Mouse (Mus musculus): Measurements from ENCODE around the gene Abhd5.
"Not testable (repeated sequence)": the region's sequence is repeated elsewhere in the genome, so short reads cannot be mapped to it uniquely, and the experiment has no call there.

The Abhd5 gene

DNA sequence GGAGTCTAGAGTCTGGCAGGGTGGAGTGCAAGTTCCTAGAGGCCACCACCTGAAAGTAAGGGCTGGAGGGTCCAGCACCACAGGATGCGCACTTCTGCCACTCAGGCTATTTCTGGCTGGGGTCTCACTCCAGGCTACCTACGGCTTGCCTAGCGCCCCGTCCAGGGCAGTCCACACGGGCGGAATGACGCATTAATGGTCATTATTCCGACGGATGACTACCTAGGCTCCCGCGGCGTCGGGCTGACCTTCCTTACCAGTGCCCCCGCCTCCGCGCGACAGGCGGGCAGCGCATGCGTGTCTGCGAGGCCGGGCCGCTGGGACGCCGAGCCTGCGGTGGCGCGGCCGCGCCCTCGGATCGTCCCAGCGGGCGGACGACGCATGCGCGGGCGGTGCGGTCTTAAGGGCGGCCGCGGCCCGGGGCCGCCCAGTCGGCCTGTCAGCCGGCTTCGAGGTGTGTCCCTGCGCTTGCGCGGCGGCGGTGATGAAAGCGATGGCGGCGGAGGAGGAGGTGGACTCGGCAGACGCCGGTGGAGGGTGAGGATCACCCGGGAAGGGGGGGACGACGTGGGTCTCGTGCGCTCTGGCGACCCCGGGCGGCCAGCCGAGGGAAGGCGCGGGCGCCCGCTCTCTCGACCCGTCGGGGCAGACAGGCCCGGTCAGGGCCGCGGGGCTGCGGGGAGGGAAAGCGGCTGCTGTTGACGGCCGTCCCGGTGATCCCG is at the start of gene Abhd5:
Abhd5 (plus strand) TSS at position 306 of the 722 bp plus-strand sequence.
- DNase-seq (ENCODE audit: low spot score in 2 of 2), result peak; percentile 87 to 88

DNA sequence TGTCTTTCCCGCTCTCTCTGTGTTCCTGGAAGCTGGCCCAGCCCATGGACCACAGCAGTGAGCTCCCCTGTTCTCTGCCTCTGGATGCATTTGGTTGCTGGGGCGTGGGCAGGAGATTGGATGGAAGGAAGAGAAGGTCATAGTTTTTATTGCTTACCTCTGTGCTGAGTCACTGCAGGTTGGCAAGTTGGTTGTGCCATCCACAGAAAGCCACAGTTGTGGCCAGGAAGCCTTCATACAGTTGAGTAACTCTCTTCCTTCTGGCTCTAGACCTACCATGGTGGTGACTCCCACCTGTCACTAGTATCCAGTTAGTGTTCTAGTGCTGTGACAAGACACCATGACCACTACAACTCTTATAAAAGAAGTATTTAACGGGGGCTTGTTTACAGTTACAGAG is 46.1 kb upstream of the Abhd5 start:
- DNase-seq (ENCODE audit: low spot score in 2 of 2), result no peak

DNA sequence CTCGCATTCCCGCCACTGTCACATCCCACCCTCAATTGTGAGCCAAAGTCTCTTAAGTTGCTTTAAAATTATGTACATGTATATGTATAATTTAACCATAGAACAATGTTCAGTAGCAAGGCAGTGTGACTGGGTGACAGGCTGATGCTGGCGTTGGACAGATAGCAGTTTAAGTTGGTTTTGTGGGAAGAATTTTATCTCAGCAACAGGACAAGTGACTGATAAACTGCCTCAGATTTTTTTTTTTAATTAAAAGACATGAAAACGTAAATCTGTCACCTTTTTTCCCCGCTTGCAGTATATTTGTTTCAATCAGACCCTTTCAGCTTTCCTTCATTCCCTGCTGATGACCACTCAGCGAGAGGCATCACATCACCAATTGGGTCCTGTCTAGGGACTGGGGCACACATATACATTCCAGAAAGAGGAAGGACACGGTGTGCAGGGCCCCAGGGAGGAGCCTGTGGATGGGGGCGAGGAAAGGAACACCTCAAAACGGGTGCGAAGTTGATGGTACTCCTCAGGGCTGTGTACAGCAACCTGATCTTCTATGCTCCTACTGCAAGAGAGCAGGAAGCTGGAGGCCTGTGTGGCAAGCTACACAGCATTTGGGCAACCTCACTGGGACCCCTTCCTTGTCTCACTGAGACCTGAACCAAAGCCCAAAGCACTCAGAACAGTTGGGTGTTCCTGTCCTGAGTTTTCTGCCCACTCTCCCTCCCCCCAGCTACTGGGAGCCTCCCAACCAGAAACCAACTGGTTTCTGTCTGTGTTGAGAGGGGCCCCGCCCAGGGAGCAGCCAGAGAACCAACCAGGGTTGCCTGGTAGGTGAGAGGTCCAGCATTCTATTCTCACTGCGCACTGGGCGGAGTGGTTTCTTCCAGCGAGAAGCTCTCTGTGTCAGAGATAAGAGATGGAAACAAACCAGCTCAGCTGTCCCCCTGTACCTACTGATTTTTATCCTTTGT is 42.1 kb upstream of the Abhd5 start:
- DNase-seq (ENCODE audit: low spot score in 2 of 2), result no peak

DNA sequence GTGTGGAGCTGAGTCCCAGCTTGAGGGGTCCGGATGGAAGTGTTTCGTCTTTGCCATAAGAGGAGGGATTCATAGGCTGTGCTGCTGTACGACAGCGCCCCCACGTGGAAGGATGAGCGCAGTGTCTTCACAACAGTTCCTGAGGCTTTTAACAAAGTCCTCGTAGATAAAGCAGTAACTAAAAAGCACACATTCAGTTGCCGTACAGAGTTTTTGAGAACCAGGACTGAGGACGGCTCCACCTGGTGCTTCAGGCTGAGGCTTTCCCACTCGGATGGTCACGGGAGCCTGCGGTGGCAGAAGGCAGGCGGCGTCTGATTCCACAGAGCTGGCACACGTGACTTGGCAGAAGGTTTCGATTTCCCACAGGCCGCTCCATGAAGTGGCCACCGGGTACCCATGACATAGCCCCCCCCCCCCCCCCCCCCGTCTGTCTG is 40.8 kb upstream of the Abhd5 start:
- peak; percentile 76 to 78 for DNase-seq (ENCODE audit: low spot score in 2 of 2)

DNA sequence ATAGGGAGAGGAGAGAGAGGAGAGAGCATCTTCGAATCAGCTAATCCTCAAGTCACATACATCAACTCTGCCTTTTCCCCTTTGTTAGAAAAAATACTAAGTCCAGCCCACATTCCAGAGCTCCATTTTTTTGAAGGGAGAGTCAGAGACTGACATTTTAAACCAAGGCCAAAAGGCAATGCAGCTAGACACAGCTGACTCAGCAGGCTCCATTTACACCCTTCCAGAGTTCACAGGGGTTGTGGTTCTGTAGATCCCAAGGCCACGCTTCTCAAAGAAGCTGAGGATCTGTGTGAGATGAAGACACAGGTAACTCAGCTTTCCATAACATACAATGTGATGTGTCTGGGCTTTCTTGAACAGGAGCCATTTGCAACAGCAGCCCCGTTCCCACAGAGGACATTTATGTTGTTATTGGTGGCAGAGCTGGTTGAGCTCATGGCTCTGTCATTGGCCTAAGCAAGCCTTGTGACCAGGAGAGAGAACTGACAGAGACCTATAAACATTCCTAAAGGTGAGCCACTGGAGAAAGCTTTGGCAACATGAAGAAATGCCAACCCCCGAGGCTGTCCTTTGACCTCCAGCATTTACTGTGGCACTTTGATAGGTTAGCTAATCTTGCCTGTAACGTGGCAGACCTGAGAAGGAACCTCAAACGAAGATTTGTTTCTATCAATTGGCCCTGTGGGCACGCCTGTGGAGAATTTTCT is 40.2 kb upstream of the Abhd5 start:
- no peak for DNase-seq (ENCODE audit: low spot score in 2 of 2)

DNA sequence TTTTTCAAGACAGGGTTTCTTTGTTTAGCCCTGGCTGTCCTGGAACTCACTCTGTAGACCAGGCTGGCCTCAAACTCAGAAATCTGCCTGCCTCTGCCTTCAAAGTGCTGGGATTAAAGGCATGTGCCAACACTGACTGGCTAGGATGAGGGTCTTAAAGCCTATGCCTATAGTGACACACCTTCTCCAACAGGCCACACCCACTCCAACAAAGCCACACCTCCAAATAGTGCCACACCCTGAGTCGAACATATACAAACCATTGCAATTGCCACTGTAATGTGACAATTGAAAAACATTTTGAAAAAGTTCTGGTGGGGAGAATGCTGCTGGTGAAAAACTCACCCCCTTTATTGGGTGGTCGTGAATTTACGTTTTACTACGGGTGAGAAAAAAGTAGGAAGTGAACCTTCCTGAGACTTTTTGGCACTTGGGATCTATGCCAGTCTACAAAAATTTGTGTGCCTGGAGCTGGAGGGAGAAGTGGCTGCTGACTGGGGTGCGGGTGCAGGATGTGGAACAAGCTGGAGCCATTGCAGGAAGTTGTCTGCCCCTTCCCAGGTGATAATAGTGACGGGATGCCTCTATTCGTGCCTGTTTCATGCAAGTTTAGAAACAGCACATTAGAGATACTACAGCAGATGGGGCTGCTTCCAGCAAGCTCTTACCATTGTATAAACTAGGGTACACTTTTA is 39.0 kb upstream of the Abhd5 start:
- DNase-seq (ENCODE audit: low spot score in 2 of 2), result no peak

DNA sequence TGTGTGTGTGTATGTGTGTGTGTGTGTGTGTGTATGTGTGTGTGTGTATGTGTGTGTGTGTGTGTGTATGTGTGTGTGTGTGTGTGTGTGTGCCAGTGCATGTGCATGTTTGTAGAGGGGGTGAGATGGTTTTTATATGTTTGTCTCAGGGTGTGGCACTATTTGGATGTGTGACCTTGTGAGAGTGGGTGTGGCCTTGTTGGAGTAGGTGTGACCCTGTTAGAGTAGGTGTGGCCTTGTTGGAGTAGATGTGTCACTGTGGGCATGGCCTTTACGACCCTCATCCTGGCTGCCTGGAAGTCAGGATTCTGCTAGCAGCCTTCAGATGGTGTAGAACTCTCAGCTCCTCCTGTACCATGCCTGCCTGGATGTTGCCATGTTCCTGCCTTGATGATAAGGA is 38.3 kb upstream of the Abhd5 start:
- not testable (repeated sequence) for DNase-seq (ENCODE audit: low spot score in 2 of 2)

DNA sequence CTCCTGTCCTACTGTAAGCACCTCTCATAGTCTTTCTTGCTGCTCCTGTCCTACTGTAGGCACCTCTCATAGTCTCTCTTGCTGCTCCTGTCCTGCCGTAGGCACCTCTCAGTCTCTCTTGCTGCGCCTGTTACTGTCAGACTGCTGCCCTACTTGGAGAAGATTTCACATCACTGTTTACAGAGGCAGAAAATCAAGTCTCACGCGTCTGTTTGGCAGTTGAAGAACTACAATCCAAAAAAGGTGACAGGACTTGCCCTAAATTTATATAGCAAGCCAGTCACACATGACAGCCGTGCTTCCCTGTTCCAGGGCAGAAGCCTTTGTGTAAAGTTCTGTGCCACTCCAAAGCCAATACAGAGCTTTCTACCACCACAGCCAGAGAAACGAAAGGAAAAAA is 37.0 kb upstream of the Abhd5 start:
- no peak for DNase-seq (ENCODE audit: low spot score in 2 of 2)

DNA sequence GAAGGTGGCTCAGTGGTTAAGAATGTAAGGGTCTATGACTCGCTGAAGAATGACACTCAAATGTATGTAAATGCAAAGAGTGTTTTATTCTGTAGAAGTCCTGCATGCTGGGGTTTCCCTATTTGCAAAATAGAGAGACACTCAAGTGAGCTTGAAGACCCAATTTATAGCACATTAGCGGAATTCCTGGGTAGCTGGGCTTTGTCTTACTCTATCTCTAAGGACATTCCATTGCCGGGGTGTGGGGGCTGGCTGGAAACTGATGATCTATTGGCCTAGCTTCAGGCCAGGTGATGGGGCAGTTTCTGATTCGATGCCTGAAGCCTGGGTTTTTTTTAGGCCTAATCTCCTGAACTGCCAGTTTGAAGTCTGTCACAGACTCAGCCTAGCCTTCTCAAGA is 36.5 kb upstream of the Abhd5 start:
- no peak for DNase-seq (ENCODE audit: low spot score in 2 of 2)

DNA sequence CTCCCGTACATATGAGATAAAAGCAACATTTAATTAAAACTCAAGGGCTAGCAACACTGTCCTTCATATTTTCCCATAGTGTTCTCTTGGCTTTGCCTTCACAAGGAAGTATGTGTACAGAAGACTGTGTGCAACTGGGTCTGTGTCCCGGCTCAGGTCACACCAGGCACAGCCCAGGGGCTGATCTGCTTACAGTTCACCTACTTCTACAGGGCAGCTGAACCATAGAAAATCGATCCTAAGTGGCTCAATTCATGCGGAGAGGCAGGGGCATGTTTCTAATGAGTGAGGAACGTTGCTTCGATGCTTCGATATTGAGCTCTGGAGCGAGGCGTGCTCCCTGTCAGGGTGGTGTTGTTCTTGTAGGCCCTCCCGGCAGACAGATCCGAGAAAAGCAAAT is 35.9 kb upstream of the Abhd5 start:
- no peak for DNase-seq (ENCODE audit: low spot score in 2 of 2)

DNA sequence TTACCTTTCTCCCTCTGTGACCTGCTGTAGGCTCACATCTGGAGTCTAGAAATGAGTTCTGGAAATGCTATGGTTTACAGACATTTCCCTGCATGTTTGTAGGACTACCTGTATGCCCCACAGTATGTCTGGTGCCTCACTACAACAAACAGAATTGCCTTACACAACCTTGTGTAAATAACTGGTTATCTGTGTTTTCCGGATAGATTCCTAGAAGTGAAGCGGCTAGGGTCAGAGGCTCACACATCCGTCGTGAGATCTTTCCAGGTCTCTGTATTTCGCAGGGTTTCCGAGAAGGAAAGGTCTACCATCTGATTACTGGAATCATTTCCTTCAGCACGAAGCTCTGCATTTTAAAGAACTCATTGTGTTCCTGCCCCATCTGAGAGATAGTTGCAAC is 34.8 kb upstream of the Abhd5 start:
- DNase-seq (ENCODE audit: low spot score in 2 of 2), result no peak

DNA sequence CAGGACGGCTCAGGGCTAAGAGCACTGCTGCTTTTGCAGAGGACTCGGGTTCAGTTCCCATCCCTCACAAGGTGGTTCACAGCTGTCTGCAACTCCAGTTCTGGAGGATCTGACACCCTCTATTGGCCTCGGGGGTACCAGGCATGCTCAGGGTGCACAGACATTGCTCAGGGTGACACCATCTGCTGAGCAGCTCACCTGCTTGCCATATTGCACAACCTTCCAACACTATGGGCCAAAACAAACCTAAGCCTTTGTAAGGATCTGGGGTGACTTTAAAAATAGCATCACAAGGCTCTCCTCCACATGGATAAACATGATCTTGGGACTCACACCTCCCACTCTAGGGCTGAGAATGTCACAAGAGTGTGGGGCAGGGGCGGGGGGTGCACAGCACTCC is 30.8 kb upstream of the Abhd5 start:
- DNase-seq (ENCODE audit: low spot score in 2 of 2), result no peak

DNA sequence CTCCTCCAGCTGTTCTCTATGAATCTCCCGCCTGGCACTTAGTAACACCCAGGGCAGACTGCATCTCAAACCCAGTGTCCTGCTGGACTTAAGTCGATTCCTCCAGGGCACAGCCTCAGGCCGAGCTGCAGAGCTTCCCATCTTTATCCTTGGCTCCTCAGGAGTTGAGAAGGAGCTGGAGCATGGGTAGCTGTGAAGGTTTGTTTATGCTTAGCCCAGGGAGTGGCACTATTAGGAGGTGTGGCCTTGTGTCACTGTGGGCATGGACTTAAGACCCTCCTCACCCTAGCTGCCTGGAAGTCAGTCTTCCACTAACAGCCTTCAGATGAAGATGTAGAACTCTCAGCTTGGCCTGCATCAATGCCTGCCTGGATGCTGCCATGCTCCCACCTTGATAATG is 29.1 kb upstream of the Abhd5 start:
- no peak for DNase-seq (ENCODE audit: low spot score in 2 of 2)

DNA sequence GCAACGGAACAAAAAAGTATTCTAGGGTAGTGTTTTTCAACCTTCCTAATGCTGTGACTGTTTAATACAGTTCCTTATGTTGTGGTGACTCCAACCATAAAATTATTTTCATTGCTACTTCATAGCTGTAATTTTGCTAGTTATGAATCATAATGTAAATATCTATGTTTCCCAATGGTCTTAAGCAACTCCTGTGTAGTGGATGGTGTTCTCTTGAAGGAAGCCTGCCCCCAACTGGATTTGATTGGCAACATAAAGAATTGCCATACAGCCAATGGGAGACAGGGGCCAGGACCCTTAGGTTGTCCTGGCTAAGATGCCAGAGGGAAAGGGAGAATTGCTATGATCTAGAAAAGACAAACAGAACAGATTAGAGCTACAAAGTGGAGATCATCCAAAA is 25.4 kb upstream of the Abhd5 start:
- no peak for DNase-seq (ENCODE audit: low spot score in 2 of 2)

DNA sequence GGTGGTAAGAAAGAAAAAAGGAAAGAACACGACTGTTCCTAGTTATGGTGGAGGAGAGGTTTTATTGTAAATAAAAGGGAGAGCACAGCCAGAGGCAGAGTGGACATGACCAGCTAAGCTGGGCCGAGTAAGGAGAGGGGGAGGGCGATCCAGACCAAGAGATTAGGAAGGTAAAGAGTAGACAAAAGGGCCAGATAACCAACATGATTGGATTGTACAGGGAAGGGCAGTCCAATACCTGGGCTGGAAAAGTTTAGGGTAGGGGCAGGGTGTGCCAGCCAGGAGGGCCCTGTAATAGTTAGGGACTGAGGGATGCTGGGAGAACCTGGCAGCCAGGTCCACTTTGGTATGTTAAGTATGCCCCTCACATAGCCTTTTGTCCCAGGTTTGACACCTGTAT is 23.2 kb upstream of the Abhd5 start:
- DNase-seq (ENCODE audit: low spot score in 2 of 2), result no peak

DNA sequence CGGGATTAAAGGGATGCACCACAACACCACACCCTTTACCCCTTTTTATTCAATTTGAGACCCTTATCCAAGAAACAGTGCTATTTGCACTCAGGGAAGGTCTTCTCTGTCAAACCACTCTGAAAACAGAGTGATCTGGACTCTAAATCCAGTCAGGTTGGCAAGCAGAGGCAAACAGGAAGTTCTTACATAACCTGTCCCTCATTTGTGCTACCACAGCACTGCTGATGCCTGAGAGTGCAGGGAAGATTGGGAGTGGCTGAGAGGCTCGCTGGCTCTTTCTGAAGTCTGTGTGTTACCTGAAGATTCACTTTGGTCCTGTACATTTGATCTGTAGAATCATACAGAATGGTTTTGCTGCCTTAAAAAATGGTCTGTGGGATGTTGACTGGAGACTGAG is 14.7 kb upstream of the Abhd5 start:
- DNase-seq (ENCODE audit: low spot score in 2 of 2), result no peak

DNA sequence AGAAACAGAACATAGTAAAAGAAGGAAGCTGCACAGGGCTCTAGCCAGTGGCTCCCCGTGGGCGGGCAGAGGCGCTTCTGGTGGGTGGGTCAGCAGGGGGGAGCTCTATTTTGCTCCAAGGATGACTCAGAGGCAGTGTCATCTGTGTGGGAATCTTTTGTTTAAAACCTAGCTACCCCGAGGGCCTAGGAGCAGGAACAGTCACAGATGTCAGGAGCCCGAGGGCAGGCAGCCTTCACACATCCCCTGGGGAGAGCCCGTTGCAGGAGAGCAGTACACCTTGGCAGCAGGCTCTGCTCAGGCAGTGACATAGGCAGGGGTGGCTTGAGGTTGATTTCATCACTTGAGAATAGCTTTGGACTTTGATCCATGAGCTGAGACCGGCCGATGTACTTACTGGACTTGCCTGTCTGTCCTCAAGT is 13.9 kb upstream of the Abhd5 start:
- DNase-seq (ENCODE audit: low spot score in 2 of 2), result no peak

DNA sequence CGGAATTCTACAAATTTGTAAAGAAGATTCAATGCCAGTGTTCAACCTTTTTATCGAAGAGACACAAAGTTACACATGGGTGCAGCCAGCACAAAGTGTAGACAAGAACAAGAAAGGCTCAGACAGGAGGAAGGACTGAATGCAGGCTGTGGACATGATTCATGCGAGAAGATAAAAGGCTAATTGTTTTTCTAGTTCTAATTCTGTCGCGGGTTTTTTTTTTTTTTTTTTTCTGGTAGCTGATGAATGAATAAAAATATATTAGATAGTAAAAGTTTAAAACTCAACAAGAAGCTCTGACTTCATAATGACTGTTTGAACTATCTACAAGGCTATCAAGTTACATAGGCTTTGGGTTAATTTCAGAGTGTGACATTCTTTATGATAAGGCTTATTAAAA is 11.4 kb upstream of the Abhd5 start:
- no peak for DNase-seq (ENCODE audit: low spot score in 2 of 2)

DNA sequence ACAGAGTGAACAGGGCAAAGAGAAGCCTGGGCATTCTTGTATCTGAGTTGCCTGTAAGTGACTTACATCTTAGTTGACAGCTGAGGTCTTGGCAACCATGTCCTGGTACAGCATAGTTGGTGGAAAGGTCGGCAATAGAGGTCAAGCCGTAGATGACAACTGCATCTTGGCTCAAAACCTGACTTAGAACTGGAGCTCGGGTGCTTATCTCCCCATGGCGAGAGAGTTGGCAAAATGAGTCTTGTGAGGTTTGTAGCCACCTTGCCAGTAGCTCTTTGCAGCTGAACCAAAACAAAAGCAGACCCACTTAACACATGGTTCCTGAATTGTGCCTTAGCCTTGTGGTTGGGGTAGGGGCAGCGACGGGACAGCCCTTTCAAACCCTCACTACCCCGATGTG is 8.0 kb upstream of the Abhd5 start:
- no peak for DNase-seq (ENCODE audit: low spot score in 2 of 2)

DNA sequence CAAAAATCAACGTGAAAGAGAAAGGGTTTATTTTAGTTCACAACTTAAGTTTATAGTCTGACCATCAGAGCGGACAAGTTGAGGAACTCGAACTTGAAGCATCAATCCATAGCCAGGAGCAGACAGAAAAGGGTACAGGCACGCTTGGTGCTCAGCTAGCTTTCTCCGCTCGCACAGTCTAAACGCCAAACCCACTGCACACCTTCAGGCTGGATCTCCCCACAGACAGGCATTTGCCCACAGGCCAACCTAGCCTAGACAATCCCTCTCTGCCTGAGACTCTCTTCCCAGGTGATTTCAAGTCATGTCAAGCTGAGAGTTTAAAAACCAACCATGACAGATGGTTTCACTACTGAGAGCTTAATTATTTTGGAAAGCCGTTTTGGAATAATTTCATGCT is 6.8 kb upstream of the Abhd5 start:
- no peak for DNase-seq (ENCODE audit: low spot score in 2 of 2)

DNA sequence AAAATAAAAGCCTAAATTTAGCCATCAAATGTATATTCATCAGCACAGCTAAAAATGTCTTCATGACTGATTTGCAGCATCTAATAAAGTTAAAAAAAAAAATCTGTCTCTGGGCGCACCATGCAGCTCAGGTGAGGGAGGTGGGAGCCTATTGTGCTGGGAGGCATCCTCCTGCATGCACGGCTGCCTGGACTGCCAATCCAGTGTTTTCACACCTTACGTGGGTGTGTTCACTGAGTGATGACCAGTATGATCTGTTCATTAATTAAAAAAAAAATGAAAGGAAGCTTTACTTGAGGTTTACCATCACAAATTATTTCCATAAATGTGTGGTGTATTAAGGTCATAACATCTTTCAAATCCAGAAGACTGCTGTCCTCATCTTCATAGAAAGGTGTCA is 6.1 kb upstream of the Abhd5 start:
- no peak for DNase-seq (ENCODE audit: low spot score in 2 of 2)

DNA sequence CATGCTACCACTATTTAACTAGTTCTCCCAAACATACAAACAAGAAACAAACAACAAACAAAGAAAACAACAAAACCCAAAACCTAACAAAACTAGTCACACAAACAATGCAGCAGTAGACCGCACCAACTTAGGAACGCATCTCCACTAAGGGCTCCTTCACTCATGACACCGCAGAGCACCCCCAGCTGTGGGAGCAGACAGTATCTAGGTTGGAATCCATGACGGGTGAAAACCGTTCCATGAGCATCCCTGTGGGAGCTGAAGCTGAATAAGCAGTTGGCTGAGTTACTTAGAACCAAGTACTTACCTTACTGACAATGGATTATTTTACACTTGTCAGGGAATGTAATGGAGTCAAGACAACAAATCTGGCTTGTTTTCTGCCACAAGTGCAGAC is 5.3 kb upstream of the Abhd5 start:
- DNase-seq (ENCODE audit: low spot score in 2 of 2), result no peak

All from right cerebral cortex, postnatal 36 days (tissue).